Mouse (Mus musculus) erythroblast, embryonic 14.5 days (primary cell): ENCODE data around the gene Imp3. TPM values are rescaled to one million over a fixed set of nuclear protein-coding genes. Genes with fewer than 3 reads are reported as not detected.
"Not testable (repeated sequence)": the region's sequence is repeated elsewhere in the genome, so short reads cannot be mapped to it uniquely, and the experiment has no call there.

ENCODE experiments used
- H3K27me3 ChIP-seq: 2 replicates; pipeline ENCODE4 v1.6.1; 2012; ENCODE audit warnings: inconsistent platforms; ENCODE audit not compliant: control insufficient read depth
- H3K36me3 ChIP-seq: 2 replicates; pipeline ENCODE4 v1.6.1; 2012; ENCODE audit warnings: mild to moderate bottlenecking, inconsistent platforms; ENCODE audit not compliant: control insufficient read depth
- H3K4me1 ChIP-seq: 2 replicates; pipeline ENCODE4 v1.6.1; 2012; ENCODE audit warnings: inconsistent platforms; ENCODE audit not compliant: control insufficient read depth
- H3K4me3 ChIP-seq: replicated peaks from 2 replicates; pipeline ENCODE3; 2012; ENCODE audit warnings: moderate library complexity, mild to moderate bottlenecking, inconsistent platforms
- H3K9me3 ChIP-seq: 2 replicates; pipeline ENCODE4 v1.6.1; 2012; ENCODE audit warnings: low read length, inconsistent platforms, mixed read lengths; ENCODE audit not compliant: control insufficient read depth
- GATA1 ChIP-seq: IDR thresholded peaks from 2 replicates; pipeline ENCODE4 v1.6.1; 2012; ENCODE audit warnings: low read length, inconsistent platforms, mixed read lengths
- TAL1 ChIP-seq: IDR thresholded peaks from 3 replicates; pipeline ENCODE4 v1.6.1; 2012; ENCODE audit warnings: low read length, inconsistent platforms, mixed read lengths
- polyA plus RNA-seq: library from polyadenylated mRNA; stranded (reverse); fragments of >175 nt; gene quantifications from 2 replicates; pipeline ENCODE4 v1.2.3, GENCODE M21; 2012

The Imp3 gene
- polyA plus RNA-seq, 1 experiment: 5.7 TPM

GRCm38 (mm10) chr9:56899409-56899808 lies 37.9 kb upstream of the Imp3 start:
- H3K4me3 ChIP-seq: no peak overlapping the region
- H3K4me1 ChIP-seq: no peaks in the 10 kb centered on the region; the same call in 1 of the 2 replicates
- H3K27me3 ChIP-seq: no peaks in the 10 kb centered on the region
- H3K9me3 ChIP-seq: no peaks in the 10 kb centered on the region
- no peak for TF ChIP-seq TAL1
- H3K36me3 ChIP-seq: no peaks in the 10 kb centered on the region

GRCm38 (mm10) chr9:56900060-56900459 lies 37.2 kb upstream of the Imp3 start:
- H3K4me3 ChIP-seq: no peak overlapping the region
- H3K9me3 ChIP-seq: no peaks in the 10 kb centered on the region
- TF ChIP-seq TAL1 (no peak), GATA1 (no peak)
- no peaks in the 10 kb centered on the region; the same call in 1 of the 2 replicates for H3K4me1 ChIP-seq
- H3K27me3 ChIP-seq: no peaks in the 10 kb centered on the region
- H3K36me3 ChIP-seq: no peaks in the 10 kb centered on the region

GRCm38 (mm10) chr9:56900571-56900970 lies 36.7 kb upstream of the Imp3 start:
- no peaks in the 10 kb centered on the region for H3K27me3 ChIP-seq
- H3K4me3 ChIP-seq: no peak overlapping the region

GRCm38 (mm10) chr9:56901187-56901586 lies 36.1 kb upstream of the Imp3 start:
- TF ChIP-seq GATA1: no peak
- no peak for TF ChIP-seq TAL1
- no peaks in the 10 kb centered on the region for H3K27me3 ChIP-seq
- H3K4me1 ChIP-seq: no peaks in the 10 kb centered on the region; the same call in 1 of the 2 replicates

More at GRCm38 (mm10) chr9:56900571-56900970, 36.7 kb upstream of the Imp3 start:
- Histone ChIP-seq H3K9me3 (no peaks in the 10 kb centered on the region), H3K36me3 (no peaks in the 10 kb centered on the region), H3K4me1 (no peaks in the 10 kb centered on the region; the same call in 1 of the 2 replicates)
- TF ChIP-seq GATA1 (no peak), TAL1 (no peak)

GRCm38 (mm10) chr9:56903662-56904061 lies 33.6 kb upstream of the Imp3 start:
- H3K4me1 ChIP-seq: no peaks in the 10 kb centered on the region; the same call in 1 of the 2 replicates
- no peaks in the 10 kb centered on the region for H3K27me3 ChIP-seq
- TF ChIP-seq TAL1: no peak
- no peak for TF ChIP-seq GATA1

More at GRCm38 (mm10) chr9:56901187-56901586, 36.1 kb upstream of the Imp3 start:
- Histone ChIP-seq H3K4me3 (no peak overlapping the region), H3K9me3 (no peaks in the 10 kb centered on the region), H3K36me3 (no peaks in the 10 kb centered on the region)

GRCm38 (mm10) chr9:56907549-56907948 lies 29.7 kb upstream of the Imp3 start:
- no peaks in the 10 kb centered on the region for H3K36me3 ChIP-seq
- H3K4me3 ChIP-seq: no peak overlapping the region
- no peaks in the 10 kb centered on the region for H3K9me3 ChIP-seq
- no peak for TF ChIP-seq TAL1
- no peak for TF ChIP-seq GATA1
- no peaks in the 10 kb centered on the region; the same call in 1 of the 2 replicates for H3K4me1 ChIP-seq
- no peaks in the 10 kb centered on the region for H3K27me3 ChIP-seq

More at GRCm38 (mm10) chr9:56903662-56904061, 33.6 kb upstream of the Imp3 start:
- Histone ChIP-seq H3K36me3 (no peaks in the 10 kb centered on the region), H3K4me3 (no peak overlapping the region), H3K9me3 (no peaks in the 10 kb centered on the region)

- not testable (repeated sequence) for H3K9me3 ChIP-seq, H3K4me3 ChIP-seq, H3K27me3 ChIP-seq, H3K36me3 ChIP-seq, H3K4me1 ChIP-seq
Measured at GRCm38 (mm10) chr9:56909991-56910390, 27.3 kb upstream of the Imp3 start.

- no peaks in the 10 kb centered on the region for H3K4me1 ChIP-seq
- H3K36me3 ChIP-seq: no peaks in the 10 kb centered on the region; the same call in 1 of the 2 replicates
- no peak overlapping the region for H3K4me3 ChIP-seq
- no peaks in the 10 kb centered on the region for H3K27me3 ChIP-seq
- no peak for TF ChIP-seq GATA1
- TF ChIP-seq TAL1: no peak
- no peaks in the 10 kb centered on the region for H3K9me3 ChIP-seq
Measured at GRCm38 (mm10) chr9:56911017-56911416, 26.3 kb upstream of the Imp3 start.

- Histone ChIP-seq H3K4me1 (no peaks in the 10 kb centered on the region), H3K36me3 (peaks cover 2% of the 10 kb centered on the region; the same call in 1 of the 2 replicates), H3K4me3 (no peak overlapping the region), H3K27me3 (no peaks in the 10 kb centered on the region), H3K9me3 (no peaks in the 10 kb centered on the region)
- TF ChIP-seq TAL1 (no peak), GATA1 (no peak)
Measured at GRCm38 (mm10) chr9:56913991-56914390, 23.3 kb upstream of the Imp3 start.

- no peaks in the 10 kb centered on the region for H3K27me3 ChIP-seq
- H3K4me3 ChIP-seq: no peak overlapping the region
- TF ChIP-seq TAL1 (no peak), GATA1 (no peak)
- H3K36me3 ChIP-seq: peaks cover 2% of the 10 kb centered on the region; the same call in 1 of the 2 replicates
- H3K9me3 ChIP-seq: no peaks in the 10 kb centered on the region
- H3K4me1 ChIP-seq: no peaks in the 10 kb centered on the region
Measured at GRCm38 (mm10) chr9:56915116-56915515, 22.2 kb upstream of the Imp3 start.
